Mouse (Mus musculus): Measurements from ENCODE around the gene Mbl1. TPM values are rescaled to one million over a fixed set of nuclear protein-coding genes. Genes with fewer than 3 reads are reported as not detected.

Gene Mbl1
- total and polyA plus RNA-seq, 3 experiments = not detected

DNA sequence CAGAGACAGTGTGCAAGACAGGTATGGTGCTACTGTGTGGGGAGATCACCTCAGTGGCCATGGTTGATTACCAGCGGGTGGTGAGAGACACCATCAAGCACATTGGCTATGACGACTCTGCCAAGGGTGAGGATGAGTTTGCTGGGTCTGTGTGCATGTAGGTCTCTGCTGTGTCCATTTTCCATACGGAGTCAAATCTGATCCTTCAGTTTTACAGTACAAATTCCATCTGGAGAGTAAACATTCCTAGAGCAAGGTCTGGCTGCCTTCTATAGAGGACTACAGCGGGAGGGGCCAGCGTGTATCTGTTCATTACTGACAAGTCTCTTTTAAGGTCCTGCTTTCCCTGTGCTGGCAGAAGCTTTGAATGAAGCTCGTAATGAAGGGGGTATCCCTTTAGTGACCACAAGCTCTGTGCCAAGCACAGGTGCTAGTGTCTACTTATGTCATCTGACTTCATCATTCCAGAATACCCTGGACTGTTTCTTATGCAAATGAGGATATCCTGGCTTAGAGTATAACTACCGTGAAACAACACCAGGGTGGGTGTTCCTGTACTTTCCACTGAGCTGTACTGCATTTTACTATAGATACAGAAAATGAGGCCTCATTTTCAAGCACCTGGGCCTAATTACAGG lies 40.1 kb upstream of the Mbl1 start:
- Histone ChIP-seq H3K4me1 (ENCODE audit: control insufficient read depth in 1 of 2, insufficient read depth in 2 of 2, low read length in 2 of 2) (no peaks in the 10 kb centered on the region), H3K27me3 (ENCODE audit: control insufficient read depth in 1 of 2, insufficient read depth in 2 of 2, low read length in 2 of 2) (no peaks in the 10 kb centered on the region; a peak in 1 of 4 replicates), H3K36me3 (ENCODE audit: control insufficient read depth in 1 of 2, insufficient read depth in 2 of 2, low read length in 2 of 2) (no peaks in the 10 kb centered on the region), H3K4me3 (ENCODE audit: control insufficient read depth in 1 of 2, insufficient read depth in 1 of 2, low read depth in 2 of 2, low read length in 2 of 2) (no peak overlapping the region), H3K79me2 (ENCODE audit: control insufficient read depth, insufficient read depth, low read length, poor library complexity) (no peaks in the 10 kb centered on the region), H3K9ac (ENCODE audit: control insufficient read depth, low read depth, low read length, poor library complexity, severe bottlenecking) (no peak overlapping the region), H3K27ac (ENCODE audit: control insufficient read depth, low read depth, low read length) (no peak overlapping the region), H3K9me3 (replicated peaks; ENCODE audit: insufficient read depth, low read length) (no peaks in the 10 kb centered on the region)
- DNase-seq (ENCODE audit: low read depth, low spot score) = no peak
- TF ChIP-seq GATA1 (IDR thresholded peaks at IDR 0.05; ENCODE audit: low read depth, low read length) = no peak
- no peak for TF ChIP-seq USF1 (IDR thresholded peaks at IDR 0.05; ENCODE audit: low read depth, low read length)
- TF ChIP-seq RCOR1 (IDR thresholded peaks at IDR 0.05; ENCODE audit: low read depth, low read length) = no peak
- no peak for TF ChIP-seq TBP (IDR thresholded peaks at IDR 0.05; ENCODE audit: low read depth, low read length)
- no peak for TF ChIP-seq MAFK (IDR thresholded peaks at IDR 0.05; ENCODE audit: borderline replicate concordance, low read depth, low read length)
- TF ChIP-seq MYC (IDR thresholded peaks at IDR 0.05; ENCODE audit: low read depth, low read length) = no peak

DNA sequence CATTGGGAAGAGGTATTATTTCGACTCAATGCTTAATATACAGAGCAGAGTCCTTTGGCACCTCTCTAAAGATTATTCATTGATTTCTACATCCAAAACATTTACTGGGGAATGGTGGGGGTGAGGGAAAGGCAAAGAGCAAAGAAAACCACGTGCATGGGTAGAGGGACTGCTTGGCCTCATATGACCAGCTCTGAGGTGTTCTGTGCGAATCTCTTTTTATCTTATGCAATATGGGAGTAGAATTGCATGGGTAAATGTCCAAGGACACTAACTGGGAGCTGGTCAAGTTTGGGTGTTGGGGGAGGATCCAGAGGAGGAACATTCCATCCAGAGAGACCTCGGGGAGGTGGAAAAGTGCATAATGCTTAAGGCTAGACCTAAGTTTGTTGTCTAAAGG lies 38.3 kb upstream of the Mbl1 start:
- Histone ChIP-seq H3K27me3 (ENCODE audit: control insufficient read depth in 1 of 2, insufficient read depth in 2 of 2, low read length in 2 of 2) (no peaks in the 10 kb centered on the region; a peak in 1 of 4 replicates), H3K9me3 (replicated peaks; ENCODE audit: insufficient read depth, low read length) (no peaks in the 10 kb centered on the region), H3K79me2 (ENCODE audit: control insufficient read depth, insufficient read depth, low read length, poor library complexity) (no peaks in the 10 kb centered on the region), H3K27ac (ENCODE audit: control insufficient read depth, low read depth, low read length) (no peak overlapping the region), H3K36me3 (ENCODE audit: control insufficient read depth in 1 of 2, insufficient read depth in 2 of 2, low read length in 2 of 2) (no peaks in the 10 kb centered on the region), H3K9ac (ENCODE audit: control insufficient read depth, low read depth, low read length, poor library complexity, severe bottlenecking) (no peak overlapping the region), H3K4me1 (ENCODE audit: control insufficient read depth in 1 of 2, insufficient read depth in 2 of 2, low read length in 2 of 2) (no peaks in the 10 kb centered on the region), H3K4me3 (ENCODE audit: control insufficient read depth in 1 of 2, insufficient read depth in 1 of 2, low read depth in 2 of 2, low read length in 2 of 2) (no peak overlapping the region)
- TF ChIP-seq CHD1 (IDR thresholded peaks at IDR 0.05; ENCODE audit: low read depth, low read length) (no peak), MAZ (IDR thresholded peaks at IDR 0.05; ENCODE audit: low read depth, low read length) (no peak), TBP (IDR thresholded peaks at IDR 0.05; ENCODE audit: low read depth, low read length) (no peak), KAT2A (conservative IDR thresholded peaks at IDR 0.05; ENCODE audit: low read depth, low read length) (no peak)
- DNase-seq (ENCODE audit: low read depth, low spot score) = no peak

DNA sequence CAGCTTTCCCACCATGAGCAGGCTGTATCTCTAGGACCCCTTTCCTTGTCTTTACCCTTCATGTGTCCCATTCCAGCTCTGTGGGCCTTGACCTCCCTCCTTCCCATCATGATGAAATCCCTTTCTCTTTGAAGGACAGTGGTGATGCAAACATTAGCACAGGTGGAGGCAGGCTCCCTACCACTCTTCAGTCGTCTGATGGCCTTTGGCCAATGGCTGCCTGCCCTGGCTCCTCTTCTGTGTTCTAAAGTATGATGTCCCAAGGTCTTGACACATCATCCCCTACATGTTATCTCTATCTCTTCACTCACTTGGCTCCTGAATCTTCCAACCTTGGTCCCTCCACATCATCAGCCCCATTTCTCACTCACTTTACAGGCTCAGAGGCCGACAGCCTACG lies 35.0 kb upstream of the Mbl1 start:
- no peaks in the 10 kb centered on the region for H3K4me1 ChIP-seq (ENCODE audit: control insufficient read depth in 1 of 2, insufficient read depth in 2 of 2, low read length in 2 of 2)
- H3K27me3 ChIP-seq (ENCODE audit: control insufficient read depth in 1 of 2, insufficient read depth in 2 of 2, low read length in 2 of 2) = no peaks in the 10 kb centered on the region
- H3K36me3 ChIP-seq (ENCODE audit: control insufficient read depth in 1 of 2, insufficient read depth in 2 of 2, low read length in 2 of 2) = no peaks in the 10 kb centered on the region
- DNase-seq (ENCODE audit: low read depth, low spot score) = no peak
- no peaks in the 10 kb centered on the region for H3K9me3 ChIP-seq (replicated peaks; ENCODE audit: insufficient read depth, low read length)
- no peaks in the 10 kb centered on the region for H3K79me2 ChIP-seq (ENCODE audit: control insufficient read depth, insufficient read depth, low read length, poor library complexity)
- no peak for TF ChIP-seq TCF12 (IDR thresholded peaks at IDR 0.05; ENCODE audit: low read depth, low read length)
- no peak overlapping the region for H3K4me3 ChIP-seq (ENCODE audit: control insufficient read depth in 1 of 2, insufficient read depth in 1 of 2, low read depth in 2 of 2, low read length in 2 of 2)
- no peak overlapping the region for H3K27ac ChIP-seq (ENCODE audit: control insufficient read depth, low read depth, low read length)
- no peak overlapping the region for H3K9ac ChIP-seq (ENCODE audit: control insufficient read depth, low read depth, low read length, poor library complexity, severe bottlenecking)
